Mouse (Mus musculus): ENCODE results near the gene Serpinb13.

DNA sequence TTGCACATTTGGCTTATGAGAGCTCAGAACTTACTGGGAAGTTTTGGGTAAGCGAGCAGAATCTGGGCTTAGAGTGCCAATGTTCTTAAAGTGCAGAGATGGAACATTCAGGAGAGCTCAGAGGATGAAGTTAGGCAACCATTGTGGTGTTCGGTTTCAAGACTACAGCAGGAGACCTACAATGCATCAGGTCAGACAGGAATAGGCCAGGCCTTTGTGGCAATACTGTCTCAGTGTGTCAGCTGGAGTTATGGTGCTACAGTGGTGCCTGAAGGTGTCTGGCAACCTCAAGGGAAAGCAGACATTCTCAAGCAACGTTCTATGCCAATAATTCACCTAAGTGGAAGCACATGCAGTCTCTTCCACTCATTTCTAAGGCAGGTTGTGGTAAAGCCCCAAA, 20.8 kb upstream of the Serpinb13 start:
- no peak for TF ChIP-seq CTCF (IDR thresholded peaks at IDR 0.05; ENCODE audit: extremely low read depth, insufficient read depth, insufficient read length, insufficient replicate concordance)
- TF ChIP-seq POLR2A (IDR thresholded peaks at IDR 0.05; ENCODE audit: low read depth, low read length), result no peak
